Mouse (Mus musculus) retina, postnatal 7 days (tissue): Measurements from ENCODE around the gene Il1a.

ENCODE experiments used
- DNase-seq: peaks from one replicate; pipeline ENCODE4 v3.0.0-alpha.2; 2012; ENCODE audit warnings: low read depth, low spot score

The Il1a gene

GRCm38 (mm10) chr2:129263073-129263472 lies 46.7 kb downstream of the Il1a start:
- DNase-seq: no peak

GRCm38 (mm10) chr2:129261151-129261794 lies 48.5 kb downstream of the Il1a start:
- DNase-seq: no peak

DNA sequence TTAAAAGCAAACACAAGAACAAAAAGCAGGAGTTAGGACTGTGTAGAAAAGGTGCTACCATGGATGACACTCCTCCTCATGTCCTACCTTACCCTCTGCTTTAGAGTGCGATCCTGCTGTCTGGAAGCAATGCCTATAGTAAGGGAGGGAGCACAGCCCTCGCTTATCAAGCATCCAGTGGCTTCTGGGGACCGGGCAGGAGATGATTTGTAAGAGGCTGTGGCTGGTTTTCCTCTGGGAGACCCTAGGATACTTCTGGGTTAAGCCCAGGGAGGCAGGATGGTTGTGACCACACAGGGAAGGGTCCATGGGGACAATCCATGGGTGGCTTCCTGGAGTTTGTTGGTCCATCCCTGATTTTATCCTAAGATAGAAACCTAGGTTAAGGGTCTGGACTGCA lies 49.1 kb downstream of the Il1a start:
- no peak for DNase-seq

- peak; percentile 78 for DNase-seq
These were observed 51.1 kb downstream of the Il1a start for GRCm38 (mm10) chr2:129258475-129259211.

GRCm38 (mm10) chr2:129258056-129258455 lies 51.7 kb downstream of the Il1a start:
- no peak for DNase-seq

GRCm38 (mm10) chr2:129256006-129256405 lies 53.8 kb downstream of the Il1a start:
- DNase-seq: no peak

- no peak for DNase-seq
These were observed 55.7 kb downstream of the Il1a start for GRCm38 (mm10) chr2:129254076-129254475.

- no peak for DNase-seq
These were observed 56.2 kb downstream of the Il1a start for GRCm38 (mm10) chr2:129253631-129253970.

DNA sequence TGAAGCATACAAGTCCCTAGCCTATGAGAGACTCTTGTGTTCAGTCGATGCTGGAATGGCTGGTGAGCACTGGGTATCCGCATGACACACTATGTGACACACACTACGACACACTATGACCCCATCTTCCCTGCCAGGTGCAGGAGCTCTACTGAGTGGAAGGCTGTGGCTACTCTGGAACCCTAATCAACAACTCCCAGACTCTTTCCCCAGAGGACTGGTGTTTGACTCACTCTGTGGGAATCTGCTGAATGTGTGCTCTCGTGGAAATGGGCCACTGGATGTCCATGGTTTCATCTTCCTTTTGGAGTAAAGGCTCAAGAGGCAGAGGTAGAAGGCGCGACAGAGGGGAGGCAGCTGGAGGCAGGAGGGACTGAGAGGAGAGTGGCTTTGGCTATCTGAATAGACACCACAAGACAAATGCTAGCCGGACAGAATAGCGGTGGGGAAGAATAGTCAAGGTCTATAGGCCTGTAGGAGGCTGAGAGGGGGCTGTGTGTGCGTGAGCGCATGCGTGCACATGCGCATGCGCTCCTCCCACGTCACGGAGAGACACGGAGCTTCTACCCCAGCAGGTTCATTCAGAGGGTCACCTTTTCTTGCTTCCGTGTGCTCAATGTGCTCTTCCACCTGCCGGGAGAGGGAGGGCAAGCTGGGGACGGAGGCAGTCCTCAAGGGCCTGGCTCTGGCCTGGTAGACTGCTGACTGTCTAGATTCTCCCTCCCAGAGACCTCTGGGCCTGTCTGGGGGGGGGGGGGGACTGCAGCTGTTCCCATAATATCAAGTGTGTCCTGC lies 56.7 kb downstream of the Il1a start:
- DNase-seq: no peak
